Mouse (Mus musculus) CH12.LX (cell line): ENCODE results near the gene Retreg3. TPM values are rescaled to one million over a fixed set of nuclear protein-coding genes. Genes with fewer than 3 reads are reported as not detected.

ENCODE experiments used
- DNase-seq: peaks from one replicate; pipeline ENCODE4 v3.0.0-alpha.2; 2013; ENCODE audit errors: extremely low read depth
- H3K27ac ChIP-seq: 2 replicates; pipeline ENCODE4 v1.5.1; 2012; ENCODE audit warnings: low read depth, mild to moderate bottlenecking, control low read depth, moderate library complexity; ENCODE audit not compliant: insufficient read depth
- H3K27me3 ChIP-seq: replicated peaks from 2 replicates; pipeline ENCODE3; 2012; ENCODE audit warnings: inconsistent platforms
- H3K36me3 ChIP-seq, 2 experiments: replicated peaks in 1 of 2; 2 replicates each; pipeline versions ENCODE3 to v1.6.1; 2012; ENCODE audit warnings: inconsistent platforms in 1 of 2, low read length in 1 of 2, mild to moderate bottlenecking in 1 of 2, mixed read lengths in 1 of 2, moderate library complexity in 1 of 2; ENCODE audit not compliant: control insufficient read depth in 1 of 2, insufficient read depth in 1 of 2
- H3K4me1 ChIP-seq, 2 experiments: 2 replicates each; pipeline ENCODE4 v1.6.1; 2012; ENCODE audit warnings: inconsistent platforms in 1 of 2, moderate library complexity in 1 of 2; ENCODE audit not compliant: insufficient read depth in 2 of 2, control insufficient read depth in 1 of 2
- H3K4me2 ChIP-seq: 2 replicates; pipeline ENCODE4 v1.6.1; 2012; ENCODE audit warnings: low read depth, mild to moderate bottlenecking, control low read depth; ENCODE audit not compliant: poor library complexity, insufficient read depth, severe bottlenecking
- H3K4me3 ChIP-seq, 3 experiments: fragments of 150-350 bp in 1 of 3; sonication (generic) in 1 of 3; replicated peaks in 1 of 3; 2 replicates each; pipeline versions ENCODE3 to v1.5.1; 2011 to 2012; ENCODE audit warnings: low read depth in 2 of 3, low read length in 2 of 3, mild to moderate bottlenecking in 2 of 3, moderate library complexity in 2 of 3, control low read depth in 1 of 3, improper control_type of control experiment in 1 of 3, inconsistent platforms in 1 of 3, mixed read lengths in 1 of 3; ENCODE audit not compliant: poor library complexity in 1 of 3
- H3K79me2 ChIP-seq: replicated peaks from 2 replicates; pipeline ENCODE4 v1.6.1; 2012; ENCODE audit warnings: mild to moderate bottlenecking, moderate library complexity; ENCODE audit not compliant: control insufficient read depth, poor library complexity, insufficient read depth, severe bottlenecking; ENCODE audit errors: extremely low read depth
- H3K9ac ChIP-seq: 2 replicates; pipeline ENCODE4 v1.6.1; 2012; ENCODE audit warnings: low read depth, mild to moderate bottlenecking, control low read depth, moderate library complexity; ENCODE audit not compliant: insufficient read depth
- H3K9me3 ChIP-seq: replicated peaks from 2 replicates; pipeline ENCODE3; 2012; ENCODE audit warnings: low read length, inconsistent platforms, mixed read lengths
- BHLHE40 ChIP-seq: IDR thresholded peaks from 2 replicates; pipeline ENCODE4 v1.6.1; 2011; ENCODE audit warnings: mild to moderate bottlenecking, low read depth, low read length, improper control_type of control experiment
- CHD1 ChIP-seq: IDR thresholded peaks from 2 replicates; pipeline ENCODE4 v1.6.1; 2012; ENCODE audit warnings: low read depth, low read length, improper control_type of control experiment, inconsistent platforms
- CHD2 ChIP-seq: IDR thresholded peaks from 2 replicates; pipeline ENCODE4 v1.6.1; 2011; ENCODE audit warnings: low read length, improper control_type of control experiment
- CTCF ChIP-seq, 2 experiments: IDR thresholded peaks in 1 of 2; conservative IDR thresholded peaks in 1 of 2; 2 replicates each; pipeline ENCODE4 v1.5.1; 2011 to 2012; ENCODE audit warnings: low read depth in 2 of 2, low read length in 2 of 2, improper control_type of control experiment in 1 of 2, inconsistent platforms in 1 of 2, mild to moderate bottlenecking in 1 of 2, moderate library complexity in 1 of 2
- E2F4 ChIP-seq: IDR thresholded peaks from 2 replicates; pipeline ENCODE4 v1.6.1; 2011; ENCODE audit warnings: low read depth, low read length, improper control_type of control experiment; ENCODE audit not compliant: insufficient replicate concordance
- ELF1 ChIP-seq: IDR thresholded peaks from 2 replicates; pipeline ENCODE4 v1.6.1; 2014; ENCODE audit warnings: low read depth, mild to moderate bottlenecking, inconsistent platforms, low read length, improper control_type of control experiment
- EP300 ChIP-seq: IDR thresholded peaks from 2 replicates; pipeline ENCODE4 v1.6.1; 2011; ENCODE audit warnings: low read length, improper control_type of control experiment
- ETS1 ChIP-seq: conservative IDR thresholded peaks from 2 replicates; pipeline ENCODE4 v1.6.1; 2012; ENCODE audit warnings: low read depth, mild to moderate bottlenecking, inconsistent platforms, low read length, improper control_type of control experiment, moderate library complexity
- GABPA ChIP-seq: IDR thresholded peaks from 2 replicates; pipeline ENCODE4 v1.6.1; 2012; ENCODE audit warnings: low read depth, low read length, improper control_type of control experiment, inconsistent platforms; ENCODE audit not compliant: insufficient replicate concordance
- HCFC1 ChIP-seq: IDR thresholded peaks from 2 replicates; pipeline ENCODE4 v1.6.1; 2012; ENCODE audit warnings: low read depth, mild to moderate bottlenecking, inconsistent platforms, low read length, improper control_type of control experiment
- IRF4 ChIP-seq: IDR thresholded peaks from 2 replicates; pipeline ENCODE4 v1.6.1; 2014; ENCODE audit warnings: low read depth, mild to moderate bottlenecking, inconsistent platforms, low read length, improper control_type of control experiment
- JUN ChIP-seq: IDR thresholded peaks from 2 replicates; pipeline ENCODE4 v1.6.1; 2011; ENCODE audit warnings: low read depth, mild to moderate bottlenecking, low read length, improper control_type of control experiment, moderate library complexity; ENCODE audit not compliant: insufficient read depth
- JUND ChIP-seq: conservative IDR thresholded peaks from 2 replicates; pipeline ENCODE4 v1.6.1; 2011; ENCODE audit warnings: low read depth, low read length, improper control_type of control experiment
- KAT2A ChIP-seq: IDR thresholded peaks from 2 replicates; pipeline ENCODE4 v1.6.1; 2012; ENCODE audit warnings: low read length, improper control_type of control experiment, inconsistent platforms; ENCODE audit not compliant: insufficient replicate concordance
- MAFK ChIP-seq: IDR thresholded peaks from 2 replicates; pipeline ENCODE4 v1.6.1; 2011; ENCODE audit warnings: low read length, improper control_type of control experiment; ENCODE audit not compliant: insufficient replicate concordance
- MAX ChIP-seq: IDR thresholded peaks from 2 replicates; pipeline ENCODE4 v1.6.1; 2011; ENCODE audit warnings: low read length, improper control_type of control experiment
- MAZ ChIP-seq: IDR thresholded peaks from 2 replicates; pipeline ENCODE4 v1.6.1; 2012; ENCODE audit warnings: low read depth, mild to moderate bottlenecking, inconsistent platforms, low read length, improper control_type of control experiment, moderate library complexity
- MEF2A ChIP-seq: IDR thresholded peaks from 2 replicates; pipeline ENCODE4 v1.6.1; 2014; ENCODE audit warnings: low read depth, mild to moderate bottlenecking, inconsistent platforms, low read length, improper control_type of control experiment, borderline replicate concordance
- MXI1 ChIP-seq: IDR thresholded peaks from 2 replicates; pipeline ENCODE4 v1.6.1; 2011; ENCODE audit warnings: mild to moderate bottlenecking, low read depth, low read length, improper control_type of control experiment
- MYC ChIP-seq: IDR thresholded peaks from 2 replicates; pipeline ENCODE4 v1.6.1; 2011; ENCODE audit warnings: low read depth, mild to moderate bottlenecking, improper control_type of control experiment, low read length
- NELFE ChIP-seq: IDR thresholded peaks from 2 replicates; pipeline ENCODE4 v1.6.1; 2011; ENCODE audit warnings: low read depth, low read length, improper control_type of control experiment
- NRF1 ChIP-seq: IDR thresholded peaks from 2 replicates; pipeline ENCODE4 v1.6.1; 2014; ENCODE audit warnings: low read depth, mild to moderate bottlenecking, inconsistent platforms, low read length, improper control_type of control experiment, moderate library complexity
- POLR2A ChIP-seq: IDR thresholded peaks from 2 replicates; pipeline ENCODE4 v1.6.1; 2011; ENCODE audit warnings: low read depth, mild to moderate bottlenecking, improper control_type of control experiment, low read length
- POLR2AphosphoS2 ChIP-seq: IDR thresholded peaks from 2 replicates; pipeline ENCODE4 v1.6.1; 2011; ENCODE audit warnings: low read depth, low read length, improper control_type of control experiment
- RAD21 ChIP-seq: IDR thresholded peaks from 2 replicates; pipeline ENCODE4 v1.6.1; 2011; ENCODE audit warnings: low read depth, mild to moderate bottlenecking, low read length, improper control_type of control experiment, moderate library complexity
- RCOR1 ChIP-seq: conservative IDR thresholded peaks from 2 replicates; pipeline ENCODE4 v1.6.1; 2012; ENCODE audit warnings: low read depth, mild to moderate bottlenecking, inconsistent platforms, low read length, improper control_type of control experiment
- SIN3A ChIP-seq: IDR thresholded peaks from 2 replicates; pipeline ENCODE4 v1.6.1; 2012; ENCODE audit warnings: low read length, improper control_type of control experiment, inconsistent platforms
- SMC3 ChIP-seq: IDR thresholded peaks from 2 replicates; pipeline ENCODE4 v1.6.1; 2011; ENCODE audit warnings: low read depth, low read length, improper control_type of control experiment
- TCF12 ChIP-seq: IDR thresholded peaks from 2 replicates; pipeline ENCODE4 v1.6.1; 2014; ENCODE audit warnings: low read depth, mild to moderate bottlenecking, inconsistent platforms, low read length, improper control_type of control experiment
- UBTF ChIP-seq: IDR thresholded peaks from 2 replicates; pipeline ENCODE4 v1.6.1; 2012; ENCODE audit warnings: low read depth, mild to moderate bottlenecking, inconsistent platforms, low read length, improper control_type of control experiment, moderate library complexity
- USF2 ChIP-seq: conservative IDR thresholded peaks from 2 replicates; pipeline ENCODE4 v1.6.1; 2011; ENCODE audit warnings: low read depth, low read length, improper control_type of control experiment
- ZC3H11A ChIP-seq: IDR thresholded peaks from 2 replicates; pipeline ENCODE4 v1.6.1; 2012; ENCODE audit warnings: low read depth, mild to moderate bottlenecking, inconsistent platforms, low read length, improper control_type of control experiment
- ZKSCAN1 ChIP-seq: IDR thresholded peaks from 2 replicates; pipeline ENCODE4 v1.6.1; 2012; ENCODE audit warnings: low read depth, inconsistent platforms, low read length, improper control_type of control experiment, borderline replicate concordance
- ZMIZ1 ChIP-seq: IDR thresholded peaks from 2 replicates; pipeline ENCODE4 v1.6.1; 2012; ENCODE audit warnings: low read depth, mild to moderate bottlenecking, inconsistent platforms, low read length, improper control_type of control experiment
- ZNF384 ChIP-seq: IDR thresholded peaks from 2 replicates; pipeline ENCODE4 v1.6.1; 2012; ENCODE audit warnings: low read depth, low read length, improper control_type of control experiment, inconsistent platforms
- dilution Hi-C: fragments of 300-500 bp; cut with MboI; formaldehyde crosslinking; loops from 2 replicates; pipeline ENCODE4 v1.14.3; 2020; ENCODE audit warnings: low sequenced_read_pairs; ENCODE audit not compliant: extremely low pct_unique_long_range_greater_than_20kb, extremely low pct_ligation_motif_present
- in situ Hi-C: fragments of 300-500 bp; cut with MboI; formaldehyde crosslinking; loops from 3 replicates; pipeline ENCODE4 v1.14.3; 2019; ENCODE audit warnings: low sequenced_read_pairs, low pct_ligation_motif_present, low pct_unique_long_range_greater_than_20kb, mixed read lengths
- polyA plus RNA-seq: library from polyadenylated mRNA; unstranded; fragments of >175 nt; gene quantifications from 2 replicates; pipeline ENCODE4 v1.2.1, GENCODE M21; 2012; ENCODE audit warnings: low read depth; ENCODE audit not compliant: insufficient read length
- total RNA-seq, 2 experiments: library from RNA; depleted of rRNA; stranded (reverse); fragments of 300-350 nt in 1 of 2; fragments of >200 nt in 1 of 2; gene quantifications; 2 replicates each; pipeline ENCODE4 v1.2.3; 2012 to 2014

Gene Retreg3
- total and polyA plus RNA-seq, 3 experiments, result 48.2 to 55.9 (median 54.3) TPM

DNA sequence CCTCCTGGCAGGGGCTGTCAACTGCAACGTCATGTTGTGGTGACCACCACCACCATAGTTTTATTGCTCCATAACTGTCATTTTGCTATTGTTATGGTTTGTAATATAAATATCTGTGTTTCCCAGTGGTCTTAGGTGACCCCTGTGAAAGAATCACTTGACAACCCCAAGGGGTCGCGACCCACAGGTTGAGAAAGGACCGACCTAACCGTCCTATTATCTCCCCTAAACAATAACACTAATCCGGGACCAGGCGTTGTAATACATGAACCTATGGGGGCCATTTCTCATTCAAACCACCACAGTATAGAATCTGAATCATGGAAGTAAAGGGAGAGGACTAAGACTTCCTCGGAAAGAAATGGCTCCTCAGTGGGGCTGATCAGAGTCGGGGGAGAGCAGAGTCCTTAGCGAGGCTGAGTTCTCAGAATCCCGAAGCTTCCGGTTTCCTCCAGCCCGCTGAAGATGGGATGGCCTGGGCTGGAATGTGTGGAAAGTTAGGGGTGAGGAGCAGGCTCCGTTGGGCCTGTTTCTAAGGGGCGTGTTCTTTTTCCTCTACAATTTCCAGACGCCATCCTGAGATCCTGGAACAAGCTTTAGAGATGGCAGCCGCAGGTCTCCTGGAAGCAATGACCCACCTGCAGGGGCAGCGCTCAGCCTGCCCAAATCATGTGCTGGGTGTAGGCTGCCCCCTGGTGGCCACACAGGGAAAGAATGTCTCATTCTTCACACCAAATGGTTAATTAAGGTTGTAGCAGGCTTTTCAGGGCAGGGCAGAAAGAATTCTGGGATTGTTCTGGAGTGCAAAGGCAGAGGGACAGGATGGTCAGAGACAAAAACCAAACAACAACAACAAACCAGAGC lies 52.9 kb downstream of the Retreg3 start:
- Histone ChIP-seq H3K36me3 (peaks cover 18 to 32% of the 10 kb centered on the region in 2 experiments), H3K79me2 (no peaks in the 10 kb centered on the region), H3K4me2 (no peak overlapping the region), H3K27ac (no peak overlapping the region), H3K9ac (no peak overlapping the region), H3K4me1 (peaks cover 8 to 28% of the 10 kb centered on the region in 2 experiments), H3K4me3 (no peak overlapping the region), H3K9me3 (no peaks in the 10 kb centered on the region), H3K27me3 (peaks cover 2% of the 10 kb centered on the region)
- peak; percentile 86 for TF ChIP-seq MAX
- TF ChIP-seq NRF1, result peak; percentile 50
- TF ChIP-seq HCFC1, result peak; percentile 57
- TF ChIP-seq BHLHE40, result peak; percentile 73
- no peak for TF ChIP-seq GABPA
- TF ChIP-seq ZKSCAN1, result no peak
- TF ChIP-seq MEF2A, result peak; percentile 61; the same call in 1 of the 2 replicates
- no peak for TF ChIP-seq UBTF
- no peak for TF ChIP-seq JUND
- TF ChIP-seq CHD2, result no peak
- peak; percentile 88 for TF ChIP-seq SIN3A
- no peak for TF ChIP-seq MAFK
- TF ChIP-seq KAT2A, result no peak
- peak; percentile 90 to 99 for TF ChIP-seq CTCF (conservative IDR thresholded peaks at IDR 0.05 in 1 of 2, IDR thresholded peaks at IDR 0.05 in 1 of 2; ENCODE audit: low read depth in 2 of 2, low read length in 2 of 2)
- TF ChIP-seq RCOR1, result peak; percentile 83; the same call in 1 of the 2 replicates
- no peak for TF ChIP-seq POLR2AphosphoS2
- TF ChIP-seq ELF1, result peak; percentile 46; the same call in 1 of the 2 replicates
- TF ChIP-seq E2F4, result no peak
- TF ChIP-seq IRF4, result peak; percentile 63; the same call in 1 of the 2 replicates
- peak; percentile 99 for TF ChIP-seq SMC3
- peak; percentile 77; the same call in 1 of the 2 replicates for TF ChIP-seq NELFE
- TF ChIP-seq MYC, result peak; percentile 89
- TF ChIP-seq POLR2A, result no peak
- TF ChIP-seq MAZ, result peak; percentile 71; the same call in 1 of the 2 replicates
- TF ChIP-seq ZNF384, result peak; percentile 36; the same call in 1 of the 2 replicates
- no peak for TF ChIP-seq JUN
- no peak; the same call in 1 of the 2 replicates for TF ChIP-seq USF2
- TF ChIP-seq CHD1, result no peak
- TF ChIP-seq RAD21, result peak; percentile 100
- no peak for TF ChIP-seq ZMIZ1
- TF ChIP-seq EP300, result no peak
- TF ChIP-seq TCF12, result peak; percentile 77
- no peak for TF ChIP-seq ETS1
- peak; percentile 94 for TF ChIP-seq ZC3H11A
- TF ChIP-seq MXI1, result 0 out of 2 replicates have a peak, but pooled peaks have one; percentile 36
- in situ Hi-C loops (no loop called here), dilution Hi-C loops (no loop called here)
- DNase-seq, result peak; percentile 79
